Mouse (Mus musculus): ENCODE measurements at regions not wholly inside any gene's neighbourhood (a gene's known extent, or its start where the extent isn't known, plus 50 kb on each side); places are given as distances from the start of the nearest gene placed in this dataset.

- no peaks in the 10 kb centered on the region for H3K4me1 ChIP-seq (ENCODE audit: control insufficient read depth, insufficient read depth, low read length)
- TF ChIP-seq CTCF (IDR thresholded peaks at IDR 0.05; ENCODE audit: extremely low read depth, insufficient read depth, low read length) (no peak), POLR2A (IDR thresholded peaks at IDR 0.05; ENCODE audit: extremely low read depth, insufficient read depth, low read length) (no peak)
- H3K4me3 ChIP-seq (ENCODE audit: insufficient read depth, low read length) = no peak overlapping the region
- H3K27ac ChIP-seq (ENCODE audit: insufficient read depth, low read length) = no peak overlapping the region
These were observed 144.0 kb downstream of the Tpbg start for GRCm38 (mm10) chr9:85986142-85986541.

GRCm38 (mm10) chr9:86002996-86003395 is 160.8 kb downstream of the Tpbg start:
- Histone ChIP-seq H3K4me3 (ENCODE audit: insufficient read depth, low read length) (no peak overlapping the region), H3K27ac (ENCODE audit: insufficient read depth, low read length) (no peak overlapping the region), H3K4me1 (ENCODE audit: control insufficient read depth, insufficient read depth, low read length) (no peaks in the 10 kb centered on the region)
- no peak for TF ChIP-seq CTCF (IDR thresholded peaks at IDR 0.05; ENCODE audit: extremely low read depth, insufficient read depth, low read length)
- no peak for TF ChIP-seq POLR2A (IDR thresholded peaks at IDR 0.05; ENCODE audit: extremely low read depth, insufficient read depth, low read length)

DNA sequence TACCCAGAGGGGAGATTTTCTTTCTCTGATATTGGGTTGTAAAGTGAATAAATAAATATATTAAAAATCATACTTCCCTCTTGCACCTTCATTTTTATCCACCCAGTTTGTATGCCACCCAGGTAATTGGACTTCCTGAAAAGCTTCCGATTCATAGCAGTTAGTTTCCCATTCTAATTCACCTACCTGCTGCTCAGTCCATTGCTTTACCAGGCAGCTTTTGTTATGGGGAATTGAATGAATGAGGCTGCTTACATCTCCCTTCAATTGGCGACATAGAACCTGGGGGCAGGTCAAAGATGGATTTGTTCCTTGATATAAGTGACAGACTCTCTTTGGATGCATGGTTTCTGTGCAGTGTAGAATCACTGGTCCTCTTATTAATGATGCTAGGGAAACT is 169.5 kb downstream of the Tpbg start:
- Histone ChIP-seq H3K4me1 (ENCODE audit: control insufficient read depth, insufficient read depth, low read length) (no peaks in the 10 kb centered on the region), H3K4me3 (ENCODE audit: insufficient read depth, low read length) (no peak overlapping the region), H3K27ac (ENCODE audit: insufficient read depth, low read length) (no peak overlapping the region)
- TF ChIP-seq CTCF (IDR thresholded peaks at IDR 0.05; ENCODE audit: extremely low read depth, insufficient read depth, low read length) = no peak
- TF ChIP-seq POLR2A (IDR thresholded peaks at IDR 0.05; ENCODE audit: extremely low read depth, insufficient read depth, low read length) = no peak

GRCm38 (mm10) chr9:86015841-86016240 is 173.7 kb downstream of the Tpbg start:
- no peak overlapping the region for H3K4me3 ChIP-seq (ENCODE audit: insufficient read depth, low read length)
- TF ChIP-seq CTCF (IDR thresholded peaks at IDR 0.05; ENCODE audit: extremely low read depth, insufficient read depth, low read length) (no peak), POLR2A (IDR thresholded peaks at IDR 0.05; ENCODE audit: extremely low read depth, insufficient read depth, low read length) (no peak)
- no peak overlapping the region for H3K27ac ChIP-seq (ENCODE audit: insufficient read depth, low read length)
- H3K4me1 ChIP-seq (ENCODE audit: control insufficient read depth, insufficient read depth, low read length) = no peaks in the 10 kb centered on the region

- H3K4me3 ChIP-seq (ENCODE audit: insufficient read depth, low read length) = no peak overlapping the region
- H3K4me1 ChIP-seq (ENCODE audit: control insufficient read depth, insufficient read depth, low read length) = no peaks in the 10 kb centered on the region
- no peak for TF ChIP-seq CTCF (IDR thresholded peaks at IDR 0.05; ENCODE audit: extremely low read depth, insufficient read depth, low read length)
- no peak for TF ChIP-seq POLR2A (IDR thresholded peaks at IDR 0.05; ENCODE audit: extremely low read depth, insufficient read depth, low read length)
- no peak overlapping the region for H3K27ac ChIP-seq (ENCODE audit: insufficient read depth, low read length)
These were observed 178.0 kb downstream of the Tpbg start for GRCm38 (mm10) chr9:86020133-86020532.

- Histone ChIP-seq H3K4me1 (ENCODE audit: control insufficient read depth, insufficient read depth, low read length) (no peaks in the 10 kb centered on the region), H3K4me3 (ENCODE audit: insufficient read depth, low read length) (no peak overlapping the region)
- TF ChIP-seq POLR2A (IDR thresholded peaks at IDR 0.05; ENCODE audit: extremely low read depth, insufficient read depth, low read length) = no peak
- TF ChIP-seq CTCF (IDR thresholded peaks at IDR 0.05; ENCODE audit: extremely low read depth, insufficient read depth, low read length) = no peak
These were observed 178.6 kb downstream of the Tpbg start for GRCm38 (mm10) chr9:86020765-86021164.

GRCm38 (mm10) chr9:86030738-86031137 is 188.6 kb downstream of the Tpbg start:
- TF ChIP-seq CTCF (IDR thresholded peaks at IDR 0.05; ENCODE audit: extremely low read depth, insufficient read depth, low read length) (no peak), POLR2A (IDR thresholded peaks at IDR 0.05; ENCODE audit: extremely low read depth, insufficient read depth, low read length) (no peak)
- H3K4me3 ChIP-seq (ENCODE audit: insufficient read depth, low read length) = no peak overlapping the region
- peaks cover 3% of the 10 kb centered on the region; the same call in 1 of the 2 replicates for H3K4me1 ChIP-seq (ENCODE audit: control insufficient read depth, insufficient read depth, low read length)
- no peak overlapping the region for H3K27ac ChIP-seq (ENCODE audit: insufficient read depth, low read length)

More at GRCm38 (mm10) chr9:86020765-86021164, 178.6 kb downstream of the Tpbg start:
- no peak overlapping the region for H3K27ac ChIP-seq (ENCODE audit: insufficient read depth, low read length)

DNA sequence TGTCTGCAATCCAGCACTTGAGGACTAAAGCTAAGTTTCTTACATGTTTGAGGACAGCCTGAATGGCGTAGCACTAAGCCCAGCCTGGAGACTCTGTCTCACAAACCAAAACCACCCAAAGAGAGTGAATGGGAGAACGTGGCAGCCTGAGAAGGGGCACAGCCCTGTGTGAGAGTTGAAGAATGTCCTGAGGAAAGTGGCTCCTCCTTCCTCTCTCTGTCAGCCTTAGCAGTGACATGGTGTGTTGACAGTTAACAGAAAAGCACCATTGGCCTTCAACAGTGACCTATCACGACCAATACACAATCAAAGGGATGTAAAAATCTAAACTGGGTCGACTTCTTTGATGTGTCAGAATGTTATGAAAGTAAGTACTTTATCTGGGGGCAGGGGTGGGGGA is 201.9 kb downstream of the Tpbg start:
- Histone ChIP-seq H3K4me3 (ENCODE audit: insufficient read depth, low read length) (no peak overlapping the region), H3K4me1 (ENCODE audit: control insufficient read depth, insufficient read depth, low read length) (no peaks in the 10 kb centered on the region), H3K27ac (ENCODE audit: insufficient read depth, low read length) (no peak overlapping the region)
- no peak for TF ChIP-seq CTCF (IDR thresholded peaks at IDR 0.05; ENCODE audit: extremely low read depth, insufficient read depth, low read length)
- no peak for TF ChIP-seq POLR2A (IDR thresholded peaks at IDR 0.05; ENCODE audit: extremely low read depth, insufficient read depth, low read length)

DNA sequence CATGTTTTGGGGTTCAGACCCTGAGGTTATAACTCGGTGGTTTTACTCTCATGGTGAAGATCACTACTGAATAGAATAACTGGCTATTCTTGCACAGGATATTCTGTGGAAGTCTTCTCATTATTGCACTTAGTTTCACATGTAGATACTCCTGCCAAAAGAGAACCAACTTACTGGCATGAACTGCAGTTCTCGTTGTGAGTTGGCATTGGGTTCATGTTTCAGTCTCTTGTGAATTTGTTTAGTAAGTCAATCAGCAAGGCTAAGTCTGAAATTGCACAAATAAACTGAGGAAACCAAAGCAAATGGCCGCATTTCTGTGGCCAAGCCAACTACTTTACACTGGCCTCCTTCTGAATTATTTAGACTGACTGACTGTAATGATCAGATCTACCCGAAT is 215.9 kb downstream of the Tpbg start:
- TF ChIP-seq POLR2A (IDR thresholded peaks at IDR 0.05; ENCODE audit: extremely low read depth, insufficient read depth, low read length) (no peak), CTCF (IDR thresholded peaks at IDR 0.05; ENCODE audit: extremely low read depth, insufficient read depth, low read length) (no peak)
- H3K27ac ChIP-seq (ENCODE audit: insufficient read depth, low read length) = no peak overlapping the region
- H3K4me1 ChIP-seq (ENCODE audit: control insufficient read depth, insufficient read depth, low read length) = no peaks in the 10 kb centered on the region
- H3K4me3 ChIP-seq (ENCODE audit: insufficient read depth, low read length) = no peak overlapping the region

- H3K4me1 ChIP-seq (ENCODE audit: control insufficient read depth, insufficient read depth, low read length) = no peaks in the 10 kb centered on the region
- TF ChIP-seq CTCF (IDR thresholded peaks at IDR 0.05; ENCODE audit: extremely low read depth, insufficient read depth, low read length) (no peak), POLR2A (IDR thresholded peaks at IDR 0.05; ENCODE audit: extremely low read depth, insufficient read depth, low read length) (no peak)
- H3K4me3 ChIP-seq (ENCODE audit: insufficient read depth, low read length) = no peak overlapping the region
- no peak overlapping the region for H3K27ac ChIP-seq (ENCODE audit: insufficient read depth, low read length)
These were observed 217.9 kb downstream of the Tpbg start for GRCm38 (mm10) chr9:86060049-86060448.
